Mouse (Mus musculus): ENCODE results near the gene Slc4a4.

DNA sequence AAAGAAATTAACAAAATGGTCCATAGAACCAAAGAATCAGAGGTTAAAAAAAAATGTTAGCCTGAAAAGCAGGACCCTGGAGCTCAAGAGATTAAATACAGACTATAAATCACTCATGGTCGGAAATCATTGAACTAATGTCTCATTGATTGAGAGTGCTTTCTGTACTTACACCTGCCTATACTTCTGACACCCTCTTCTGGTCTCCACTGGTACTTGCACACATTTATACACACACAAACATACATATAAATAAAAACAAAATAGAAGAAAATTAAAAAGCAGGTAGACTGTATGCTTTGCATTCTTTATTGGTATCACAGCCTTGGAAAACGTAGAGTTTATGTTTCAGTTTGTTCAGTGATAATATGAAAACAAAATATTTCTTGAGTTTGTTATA is 341.3 kb downstream of the Slc4a4 start:
- TF ChIP-seq CTCF (IDR thresholded peaks at IDR 0.05; ENCODE audit: low read depth, low read length) (0 out of 2 replicates have a peak, but pooled peaks have one; percentile 19), POLR2A (IDR thresholded peaks at IDR 0.05; ENCODE audit: extremely low read depth, insufficient read depth, low read length) (no peak)
